Mouse (Mus musculus): ENCODE data around the gene Olfr510. TPM values are rescaled to one million over a fixed set of nuclear protein-coding genes. Genes with fewer than 3 reads are reported as not detected.
"Not testable (repeated sequence)": the region's sequence is repeated elsewhere in the genome, so short reads cannot be mapped to it uniquely, and the experiment has no call there.

The Olfr510 gene
- not detected in 2 replicates for polyA plus RNA-seq (2012; rRNA removed)

- DNase-seq (ENCODE audit: low spot score) = no peak
Observed at GRCm38 (mm10) chr7:108666118-108666517, at the start of gene Olfr510. Olfr510 (plus strand) TSS chr7:108666418.

GRCm38 (mm10) chr7:108616781-108617180, 49.4 kb upstream of the Olfr510 start:
- not testable (repeated sequence) for DNase-seq (ENCODE audit: low spot score)

GRCm38 (mm10) chr7:108621514-108621913, 44.7 kb upstream of the Olfr510 start, which contains the start of gene Olfr507:
Olfr507 (plus strand) TSS chr7:108621814.
- no peak for DNase-seq (ENCODE audit: low spot score)

- DNase-seq (ENCODE audit: low spot score) = no peak
Observed at GRCm38 (mm10) chr7:108629694-108630093, 36.5 kb upstream of the Olfr510 start, which contains the start of gene Olfr508. Olfr508 (plus strand) TSS chr7:108629994.

GRCm38 (mm10) chr7:108651806-108652205, 14.4 kb upstream of the Olfr510 start, which contains the start of gene Olfr509:
Olfr509 (minus strand) TSS chr7:108651906.
- DNase-seq (ENCODE audit: low spot score) = no peak

- DNase-seq (ENCODE audit: low spot score) = no peak
Observed at GRCm38 (mm10) chr7:108662419-108662818, 3.8 kb upstream of the Olfr510 start.

GRCm38 (mm10) chr7:108671058-108671457, 4.8 kb downstream of the Olfr510 start:
- DNase-seq (ENCODE audit: low spot score) = no peak

GRCm38 (mm10) chr7:108678886-108679285, 12.7 kb downstream of the Olfr510 start:
- no peak for DNase-seq (ENCODE audit: low spot score)

- DNase-seq (ENCODE audit: low spot score) = no peak
Observed at GRCm38 (mm10) chr7:108713020-108713419, 46.8 kb downstream of the Olfr510 start, which contains the start of gene Olfr512. Olfr512 (plus strand) TSS chr7:108713320.

Other genes with a start within 250 kb of the Olfr510 start
- gene Olfr497, start 246.0 kb upstream of the Olfr510 start, polyA plus RNA-seq (2012; rRNA removed) = not detected in 2 replicates
- gene Olfr498, start 201.1 kb upstream of the Olfr510 start, polyA plus RNA-seq (2012; rRNA removed) = not detected in 2 replicates
- gene Olfr502, start 141.4 kb upstream of the Olfr510 start, polyA plus RNA-seq (2012; rRNA removed) = not detected in 2 replicates
- gene Olfr503, start 121.9 kb upstream of the Olfr510 start, polyA plus RNA-seq (2012; rRNA removed) = not detected in 2 replicates
- not detected in 2 replicates for gene Olfr504, start 100.6 kb upstream of the Olfr510 start, polyA plus RNA-seq (2012; rRNA removed)
- gene Olfr506, start 55.6 kb upstream of the Olfr510 start, polyA plus RNA-seq (2012; rRNA removed) = not detected in 2 replicates
- not detected in 2 replicates for gene Olfr507, start 44.6 kb upstream of the Olfr510 start, polyA plus RNA-seq (2012; rRNA removed)
- not detected in 2 replicates for gene Olfr508, start 36.4 kb upstream of the Olfr510 start, polyA plus RNA-seq (2012; rRNA removed)
- not detected in 2 replicates for gene Olfr509, start 14.5 kb upstream of the Olfr510 start, polyA plus RNA-seq (2012; rRNA removed)
- not detected in 2 replicates for gene Olfr512, start 46.9 kb downstream of the Olfr510 start, polyA plus RNA-seq (2012; rRNA removed)
- gene Olfr513, start 84.6 kb downstream of the Olfr510 start, polyA plus RNA-seq (2012; rRNA removed) = not detected in 2 replicates
- gene Olfr514, start 159.6 kb downstream of the Olfr510 start, polyA plus RNA-seq (2012; rRNA removed) = not detected in 2 replicates
- gene Olfr516, start 184.1 kb downstream of the Olfr510 start, polyA plus RNA-seq (2012; rRNA removed) = not detected in 2 replicates
- not detected in 2 replicates for gene Olfr517, start 206.0 kb downstream of the Olfr510 start, polyA plus RNA-seq (2012; rRNA removed)
- gene Olfr518, start 218.6 kb downstream of the Olfr510 start, polyA plus RNA-seq (2012; rRNA removed) = not detected in 2 replicates
- not detected in 2 replicates for gene Olfr519, start 228.0 kb downstream of the Olfr510 start, polyA plus RNA-seq (2012; rRNA removed)

All from urinary bladder, adult 2 months (tissue).